ENCODE assay signal across 19 mouse cellular contexts in genomic region chr16:49708074-49708473, GRCm38 (mm10). TPM values are rescaled to one million over a fixed set of nuclear protein-coding genes. Genes with fewer than 3 reads are reported as not detected.
DNase-seq lines count a peak whose midpoint lies in the region; ATAC-seq and TF ChIP-seq lines count a peak whose summit lies in the region.
"Had no signal": no experiment of that assay in that cellular context is flagged by ENCODE, and none has a peak within 500 bp of the region (broad histone marks: within the 10 kb centered on the region; RNA-seq: fewer than 3 reads in every experiment).

No protein-coding gene starts in this region.

- H3K4me3 ChIP-seq in gastrocnemius, adult 2 months: no peak overlapping the region
- H3K4me3 ChIP-seq: embryonic facial prominence, embryonic 13.5 days; heart, embryonic 15.5 days; hindbrain, embryonic 10.5 days; liver, embryonic 12.5 days; lung, embryonic 15.5 days; midbrain, embryonic 10.5 days had no signal

- peak; percentile 10 to 20 for DNase-seq in spleen, postnatal 36 days (ENCODE audit: low spot score in 2 of 2)
- DNase-seq in spleen, adult 18-20 months: no peak
- peak; percentile 72 for DNase-seq in thymus, postnatal 0 days (ENCODE audit: low spot score)
- no peak for DNase-seq in gastrocnemius, adult 2 months
- no peak for DNase-seq in cerebellum, adult 8-10 months
- no peak for DNase-seq in cerebellum, postnatal 10 days
- DNase-seq: adrenal gland, postnatal 10 days; cerebellum, adult 18-20 months; heart, adult 18-20 months; left cerebral cortex, postnatal 4 days; right cerebral cortex, postnatal 25 days had no signal

- no peak for TF ChIP-seq CTCF in gastrocnemius, adult 2 months (IDR thresholded peaks at IDR 0.05)

- intact Hi-C loops in gastrocnemius, adult 2 months (cut with DNase I): loop anchor here (10.0 kb wide), 1 partner anchor 147 kb away; no protein-coding TSS in a partner anchor

- no peak overlapping the region for H3K27ac ChIP-seq in gastrocnemius, adult 2 months
- H3K27ac ChIP-seq: embryonic facial prominence, embryonic 13.5 days; heart, embryonic 15.5 days; hindbrain, embryonic 10.5 days; liver, embryonic 12.5 days; lung, embryonic 15.5 days; midbrain, embryonic 10.5 days had no signal

- peak; percentile 59 for ATAC-seq in granulocyte monocyte progenitor cell, adult 5-6 weeks (replicated peaks; ENCODE audit: poor library complexity, severe bottlenecking)
- ATAC-seq: forebrain, embryonic 16.5 days; liver, embryonic 12.5 days had no signal

RNA-seq across cellular contexts. Expression of gene Ift57, which starts 9.0 kb away (rescaled TPM):
- 28.8 TPM in 2 replicates for total RNA-seq in granulocyte monocyte progenitor cell, adult 5-6 weeks (2014; fragmentation: Nextera tagmentation)
- 46.7 and 48.5 TPM in 2 replicates for total RNA-seq in granulocyte monocyte progenitor cell, adult 5-6 weeks (2017)
- polyA plus RNA-seq in thymus, postnatal 0 days (2015; fragmentation: Nextera tagmentation; extraction: Ambion mirVana): 31.2 and 32.1 TPM in 2 replicates
- total RNA-seq in gastrocnemius, adult 2 months (2021): 1 to 10 TPM; 7.9 to 8.6 TPM

Comparison
In these comparisons a context has a peak if more than half of its experiments do, and no peak if none do; other contexts are left out.
1. DNase-seq: peak in spleen, postnatal 36 days (2 of 2) and thymus, postnatal 0 days (single experiment); none in spleen, adult 18-20 months (0 of 2), gastrocnemius, adult 2 months (single experiment), cerebellum, adult 8-10 months (single experiment) and cerebellum, postnatal 10 days (0 of 2).